Mouse (Mus musculus): ENCODE results near the gene Insig2. TPM values are rescaled to one million over a fixed set of nuclear protein-coding genes. Genes with fewer than 3 reads are reported as not detected.

Insig2 gene
- polyA plus RNA-seq, 1 experiment: 21.7 TPM

DNA sequence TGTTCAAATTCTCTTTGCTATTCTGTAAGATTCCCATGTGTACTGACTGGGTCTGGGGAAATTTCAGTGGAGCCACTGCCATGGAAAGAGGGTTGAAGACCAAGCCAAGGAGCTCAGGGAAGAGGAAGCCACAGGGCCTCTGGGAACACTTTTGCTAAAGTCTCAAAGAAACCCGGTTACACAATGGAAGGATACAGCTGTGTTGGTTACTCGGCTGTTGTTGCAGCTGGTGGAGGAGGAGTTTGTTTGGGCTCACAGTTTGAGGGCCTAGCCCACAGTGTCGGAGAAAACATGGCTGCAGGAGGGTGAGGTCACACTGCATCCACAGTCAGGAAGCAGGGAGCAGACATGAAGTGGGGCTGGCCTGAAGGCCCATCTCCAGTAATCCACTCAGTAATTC is 38.8 kb downstream of the Insig2 start:
- Histone ChIP-seq H3K9ac (ENCODE audit: low read depth, poor library complexity, severe bottlenecking) (no peak overlapping the region), H3K27ac (ENCODE audit: insufficient read depth, low read length) (no peak overlapping the region), H3K9me3 (replicated peaks; ENCODE audit: control insufficient read depth, insufficient read depth, low read length, poor library complexity, severe bottlenecking) (no peaks in the 10 kb centered on the region), H3K36me3 (ENCODE audit: control insufficient read depth, insufficient read depth, low read length, poor library complexity, severe bottlenecking) (no peaks in the 10 kb centered on the region), H3K4me3 (ENCODE audit: low read depth, low read length) (no peak overlapping the region), H3K27me3 (ENCODE audit: control insufficient read depth, insufficient read depth, low read length, poor library complexity, severe bottlenecking) (no peaks in the 10 kb centered on the region), H3K4me1 (ENCODE audit: control insufficient read depth, insufficient read depth, low read length) (no peaks in the 10 kb centered on the region)
- TF ChIP-seq CTCF (IDR thresholded peaks at IDR 0.05; ENCODE audit: low read depth, low read length) (no peak), EP300 (IDR thresholded peaks at IDR 0.05; ENCODE audit: insufficient read depth, low read depth, low read length) (no peak), POLR2A (IDR thresholded peaks at IDR 0.05; ENCODE audit: insufficient read depth, low read length) (no peak)

GRCm38 (mm10) chr1:121290841-121291240 is 41.5 kb downstream of the Insig2 start:
- Histone ChIP-seq H3K27ac (ENCODE audit: insufficient read depth, low read length) (no peak overlapping the region), H3K9ac (ENCODE audit: low read depth, poor library complexity, severe bottlenecking) (no peak overlapping the region), H3K4me3 (ENCODE audit: low read depth, low read length) (no peak overlapping the region), H3K9me3 (replicated peaks; ENCODE audit: control insufficient read depth, insufficient read depth, low read length, poor library complexity, severe bottlenecking) (no peaks in the 10 kb centered on the region), H3K27me3 (ENCODE audit: control insufficient read depth, insufficient read depth, low read length, poor library complexity, severe bottlenecking) (no peaks in the 10 kb centered on the region), H3K36me3 (ENCODE audit: control insufficient read depth, insufficient read depth, low read length, poor library complexity, severe bottlenecking) (no peaks in the 10 kb centered on the region), H3K4me1 (ENCODE audit: control insufficient read depth, insufficient read depth, low read length) (no peaks in the 10 kb centered on the region)
- TF ChIP-seq EP300 (IDR thresholded peaks at IDR 0.05; ENCODE audit: insufficient read depth, low read depth, low read length): no peak
- TF ChIP-seq CTCF (IDR thresholded peaks at IDR 0.05; ENCODE audit: low read depth, low read length): no peak
- TF ChIP-seq POLR2A (IDR thresholded peaks at IDR 0.05; ENCODE audit: insufficient read depth, low read length): no peak

GRCm38 (mm10) chr1:121290340-121290739 is 42.0 kb downstream of the Insig2 start:
- H3K36me3 ChIP-seq (ENCODE audit: control insufficient read depth, insufficient read depth, low read length, poor library complexity, severe bottlenecking): no peaks in the 10 kb centered on the region
- no peaks in the 10 kb centered on the region for H3K27me3 ChIP-seq (ENCODE audit: control insufficient read depth, insufficient read depth, low read length, poor library complexity, severe bottlenecking)
- no peaks in the 10 kb centered on the region for H3K9me3 ChIP-seq (replicated peaks; ENCODE audit: control insufficient read depth, insufficient read depth, low read length, poor library complexity, severe bottlenecking)
- TF ChIP-seq EP300 (IDR thresholded peaks at IDR 0.05; ENCODE audit: insufficient read depth, low read depth, low read length) (no peak), CTCF (IDR thresholded peaks at IDR 0.05; ENCODE audit: low read depth, low read length) (no peak), POLR2A (IDR thresholded peaks at IDR 0.05; ENCODE audit: insufficient read depth, low read length) (no peak)
- no peaks in the 10 kb centered on the region for H3K4me1 ChIP-seq (ENCODE audit: control insufficient read depth, insufficient read depth, low read length)
- no peak overlapping the region for H3K9ac ChIP-seq (ENCODE audit: low read depth, poor library complexity, severe bottlenecking)
- no peak overlapping the region for H3K27ac ChIP-seq (ENCODE audit: insufficient read depth, low read length)
- no peak overlapping the region for H3K4me3 ChIP-seq (ENCODE audit: low read depth, low read length)

DNA sequence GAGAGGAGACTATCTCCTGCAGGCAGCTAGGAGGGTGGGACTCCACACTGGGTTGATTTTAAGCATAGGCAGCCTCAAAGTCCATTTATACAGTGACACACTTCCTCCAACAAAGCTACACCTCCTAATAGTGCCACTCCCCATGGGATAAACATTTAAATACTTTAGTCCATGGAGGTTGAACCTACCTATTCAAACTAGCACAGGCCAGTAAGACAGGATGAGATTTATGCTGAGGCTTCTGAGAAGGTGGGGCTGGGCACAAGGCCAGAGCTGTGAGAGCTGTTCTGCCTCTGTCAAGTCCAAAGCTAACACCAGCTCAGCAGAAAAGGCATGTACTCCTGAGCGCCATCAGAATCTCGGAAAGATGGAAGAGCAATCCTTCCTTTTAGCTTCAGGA is 48.2 kb downstream of the Insig2 start:
- no peaks in the 10 kb centered on the region for H3K27me3 ChIP-seq (ENCODE audit: control insufficient read depth, insufficient read depth, low read length, poor library complexity, severe bottlenecking)
- no peaks in the 10 kb centered on the region for H3K9me3 ChIP-seq (replicated peaks; ENCODE audit: control insufficient read depth, insufficient read depth, low read length, poor library complexity, severe bottlenecking)
- H3K9ac ChIP-seq (ENCODE audit: low read depth, poor library complexity, severe bottlenecking): no peak overlapping the region
- H3K27ac ChIP-seq (ENCODE audit: insufficient read depth, low read length): no peak overlapping the region
- H3K36me3 ChIP-seq (ENCODE audit: control insufficient read depth, insufficient read depth, low read length, poor library complexity, severe bottlenecking): no peaks in the 10 kb centered on the region
- H3K4me3 ChIP-seq (ENCODE audit: low read depth, low read length): no peak overlapping the region
- TF ChIP-seq EP300 (IDR thresholded peaks at IDR 0.05; ENCODE audit: insufficient read depth, low read depth, low read length): no peak
- TF ChIP-seq POLR2A (IDR thresholded peaks at IDR 0.05; ENCODE audit: insufficient read depth, low read length): no peak
- no peak for TF ChIP-seq CTCF (IDR thresholded peaks at IDR 0.05; ENCODE audit: low read depth, low read length)
- H3K4me1 ChIP-seq (ENCODE audit: control insufficient read depth, insufficient read depth, low read length): no peaks in the 10 kb centered on the region

DNA sequence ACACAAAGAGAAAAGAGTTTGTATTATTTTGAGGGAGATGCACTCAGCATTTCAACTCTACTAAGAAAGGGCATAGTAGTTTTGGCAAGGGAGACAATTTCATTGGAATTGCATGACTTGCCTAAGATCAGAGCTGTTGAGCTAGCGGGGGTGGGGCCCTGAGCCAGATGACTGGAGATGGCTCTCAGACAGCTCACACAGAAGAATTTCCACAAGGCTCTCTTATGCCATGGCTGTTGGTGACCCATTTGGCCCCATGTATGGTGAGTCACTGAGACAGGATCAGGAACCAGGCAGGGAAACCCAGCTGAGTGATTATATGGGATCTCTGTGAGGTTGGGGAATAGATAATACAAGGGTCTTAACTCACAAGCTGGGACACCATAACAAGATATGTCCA is 51.9 kb downstream of the Insig2 start:
- no peaks in the 10 kb centered on the region for H3K9me3 ChIP-seq (replicated peaks; ENCODE audit: control insufficient read depth, insufficient read depth, low read length, poor library complexity, severe bottlenecking)
- H3K9ac ChIP-seq (ENCODE audit: low read depth, poor library complexity, severe bottlenecking): no peak overlapping the region
- no peak for TF ChIP-seq POLR2A (IDR thresholded peaks at IDR 0.05; ENCODE audit: insufficient read depth, low read length)
- no peak for TF ChIP-seq EP300 (IDR thresholded peaks at IDR 0.05; ENCODE audit: insufficient read depth, low read depth, low read length)
- no peak for TF ChIP-seq CTCF (IDR thresholded peaks at IDR 0.05; ENCODE audit: low read depth, low read length)
- no peaks in the 10 kb centered on the region for H3K36me3 ChIP-seq (ENCODE audit: control insufficient read depth, insufficient read depth, low read length, poor library complexity, severe bottlenecking)
- no peaks in the 10 kb centered on the region for H3K4me1 ChIP-seq (ENCODE audit: control insufficient read depth, insufficient read depth, low read length)
- no peak overlapping the region for H3K4me3 ChIP-seq (ENCODE audit: low read depth, low read length)
- H3K27me3 ChIP-seq (ENCODE audit: control insufficient read depth, insufficient read depth, low read length, poor library complexity, severe bottlenecking): no peaks in the 10 kb centered on the region
- H3K27ac ChIP-seq (ENCODE audit: insufficient read depth, low read length): no peak overlapping the region

DNA sequence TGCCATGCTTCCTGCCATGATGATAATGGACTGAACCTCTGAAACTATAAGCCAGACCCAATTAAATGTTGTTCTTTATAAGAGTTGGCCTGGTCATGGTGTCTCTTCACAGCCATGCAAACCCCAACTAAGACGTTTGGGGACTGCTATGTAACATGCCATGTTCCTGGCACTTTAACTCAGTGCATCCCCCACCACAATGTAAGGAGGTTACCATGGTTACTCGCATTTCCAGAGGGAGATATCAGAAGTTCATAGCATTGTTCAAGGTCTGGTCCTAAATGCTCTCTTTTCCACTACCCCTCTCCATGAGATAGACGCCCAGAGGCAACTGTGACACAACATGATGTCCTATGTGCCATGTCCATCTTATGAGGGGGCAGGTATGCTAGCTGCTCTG is 54.0 kb downstream of the Insig2 start:
- Histone ChIP-seq H3K27me3 (ENCODE audit: control insufficient read depth, insufficient read depth, low read length, poor library complexity, severe bottlenecking) (no peaks in the 10 kb centered on the region), H3K9me3 (replicated peaks; ENCODE audit: control insufficient read depth, insufficient read depth, low read length, poor library complexity, severe bottlenecking) (no peaks in the 10 kb centered on the region), H3K9ac (ENCODE audit: low read depth, poor library complexity, severe bottlenecking) (no peak overlapping the region), H3K4me3 (ENCODE audit: low read depth, low read length) (no peak overlapping the region), H3K36me3 (ENCODE audit: control insufficient read depth, insufficient read depth, low read length, poor library complexity, severe bottlenecking) (no peaks in the 10 kb centered on the region), H3K4me1 (ENCODE audit: control insufficient read depth, insufficient read depth, low read length) (no peaks in the 10 kb centered on the region), H3K27ac (ENCODE audit: insufficient read depth, low read length) (no peak overlapping the region)
- no peak for TF ChIP-seq EP300 (IDR thresholded peaks at IDR 0.05; ENCODE audit: insufficient read depth, low read depth, low read length)
- TF ChIP-seq POLR2A (IDR thresholded peaks at IDR 0.05; ENCODE audit: insufficient read depth, low read length): no peak
- TF ChIP-seq CTCF (IDR thresholded peaks at IDR 0.05; ENCODE audit: low read depth, low read length): no peak

Data from ES-Bruce4 (cell line).